Mouse (Mus musculus) E14TG2a.4 (cell line): ENCODE measurements around the gene Atrnl1.

ENCODE experiments used
- CTCF ChIP-seq: conservative IDR thresholded peaks from 2 replicates; pipeline ENCODE4 v1.5.1; 2014; ENCODE audit warnings: low read length
- NANOG ChIP-seq: IDR thresholded peaks from 2 replicates; pipeline ENCODE4 v1.6.1; 2014; ENCODE audit warnings: borderline replicate concordance, low read length, mixed read lengths
- POU5F1 ChIP-seq: IDR thresholded peaks from 2 replicates; pipeline ENCODE4 v1.6.1; 2014; ENCODE audit warnings: low read length, borderline replicate concordance

DNA sequence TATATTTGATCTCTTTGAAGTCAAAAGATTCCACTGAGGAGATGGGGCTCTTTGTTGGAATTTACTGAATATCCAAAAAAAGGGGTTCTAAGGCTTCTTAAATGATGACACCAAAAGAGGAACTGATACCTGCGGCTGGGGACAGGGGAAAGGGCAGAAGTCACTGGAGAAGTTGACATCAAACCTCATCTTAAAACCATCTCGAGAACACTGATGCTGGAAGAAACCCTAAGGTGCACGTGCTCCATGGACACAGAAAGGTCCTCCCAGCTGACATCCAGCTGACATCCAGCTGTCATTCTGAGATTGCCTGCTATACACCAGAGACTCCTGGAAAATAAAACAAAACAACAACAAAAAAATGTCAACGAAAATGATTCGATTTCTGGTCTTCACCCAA, 19.9 kb upstream of the Atrnl1 start:
- no peak for TF ChIP-seq CTCF
- no peak for TF ChIP-seq POU5F1
- no peak for TF ChIP-seq NANOG
